Mouse (Mus musculus) erythroblast, embryonic 14.5 days (primary cell): ENCODE measurements around the gene Gnat1.

Source experiments
- GATA1 ChIP-seq: IDR thresholded peaks from 2 replicates; pipeline ENCODE4 v1.6.1; 2012; ENCODE audit warnings: low read length, inconsistent platforms, mixed read lengths
- TAL1 ChIP-seq: IDR thresholded peaks from 3 replicates; pipeline ENCODE4 v1.6.1; 2012; ENCODE audit warnings: low read length, inconsistent platforms, mixed read lengths

DNA sequence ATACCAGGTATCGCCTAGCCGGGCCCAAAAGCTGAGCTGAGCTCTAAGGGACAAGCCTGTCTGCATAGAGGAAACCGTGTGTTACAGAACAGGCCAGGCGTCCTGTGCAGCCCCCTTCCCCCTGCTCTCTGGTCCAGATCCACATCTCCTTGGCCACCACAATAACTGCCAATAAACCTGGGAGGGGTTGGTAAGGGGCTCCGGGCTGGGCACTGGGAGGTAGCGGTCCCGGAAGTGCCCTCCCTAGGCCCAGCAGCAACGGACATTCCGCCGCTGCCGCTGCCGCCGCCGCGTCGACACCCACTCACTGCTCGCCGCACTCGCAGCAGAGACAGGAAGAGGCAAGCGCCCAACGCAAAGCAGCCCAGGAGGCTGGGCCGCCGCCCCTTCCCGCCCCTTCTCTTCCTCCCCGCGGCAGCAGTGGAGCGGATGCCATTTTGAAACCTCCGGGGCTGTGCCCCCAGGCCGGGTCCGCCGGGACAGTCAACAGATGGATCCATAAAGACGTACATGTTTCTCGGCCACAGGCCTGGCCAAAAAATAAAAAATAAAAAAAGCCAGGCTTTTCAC lies 46.3 kb downstream of the Gnat1 start:
- no peak for TF ChIP-seq GATA1
- no peak for TF ChIP-seq TAL1
